8 mouse cellular contexts compared by ENCODE assay signal in genomic region chr7:116161544-116161943, GRCm38 (mm10).
A peak's percentile ranks its signal among the peaks of the same experiment; 100 is the strongest.
DNase-seq lines count a peak whose midpoint lies in the region; ATAC-seq lines count a peak whose summit lies in the region.

No protein-coding gene starts in this region.

- DNase-seq in 416B (ENCODE audit: low read depth), result peak; percentile 60
- DNase-seq in CD4-positive, CD25-positive, alpha-beta regulatory T cell, adult 2 months (ENCODE audit: low read depth, low spot score), result peak; percentile 52
- peak; percentile 35 for DNase-seq in kidney, adult 9 months
- peak; percentile 63 for DNase-seq in lung, postnatal 10 days
- peak; percentile 36 for DNase-seq in retina, postnatal 7 days (ENCODE audit: low read depth, low spot score)
- no peak for DNase-seq in gastrocnemius, postnatal 36 days

- H3K36me3 ChIP-seq in forebrain, embryonic 13.5 days (ENCODE audit: poor library complexity, severe bottlenecking), result peaks cover 34% of the 10 kb centered on the region

- no peaks in the 10 kb centered on the region for H3K27me3 ChIP-seq in forebrain, embryonic 13.5 days

- no peak overlapping the region for H3K9ac ChIP-seq in forebrain, embryonic 13.5 days

- intact Hi-C loops in gastrocnemius, postnatal 36 days (cut with DNase I), result loop anchor here (5.0 kb wide), 1 partner anchor 161 kb away; no protein-coding TSS in a partner anchor

- no peak overlapping the region for H3K4me3 ChIP-seq in forebrain, embryonic 13.5 days

- H3K4me2 ChIP-seq in forebrain, embryonic 13.5 days, result no peak overlapping the region

- no peaks in the 10 kb centered on the region for H3K9me3 ChIP-seq in forebrain, embryonic 13.5 days (replicated peaks)

- ATAC-seq in cerebellum, adult (ENCODE audit: insufficient number of reproducible peaks, low FRiP score, low TSS enrichment), result peak; percentile 53; the same call in 1 of the 2 replicates
- peak; percentile 70 for ATAC-seq in forebrain, embryonic 13.5 days

- no peak overlapping the region for H3K27ac ChIP-seq in forebrain, embryonic 13.5 days

- no peaks in the 10 kb centered on the region for H3K4me1 ChIP-seq in forebrain, embryonic 13.5 days

- WGBS in forebrain, embryonic 13.5 days, result 22% methylated on average over 5 of the region's 5 CpGs

Comparison
In these comparisons a context has a peak if more than half of its experiments do, and no peak if none do; other contexts are left out.
1. DNase-seq: peak in 416B (single experiment), CD4-positive, CD25-positive, alpha-beta regulatory T cell, adult 2 months (single experiment), kidney, adult 9 months (single experiment), lung, postnatal 10 days (single experiment) and retina, postnatal 7 days (single experiment); none in gastrocnemius, postnatal 36 days (0 of 2).